Mouse (Mus musculus) duodenum, adult 2 months (tissue): ENCODE measurements around the gene Gm3376. TPM values are rescaled to one million over a fixed set of nuclear protein-coding genes. Genes with fewer than 3 reads are reported as not detected.

Experiments
- polyA plus RNA-seq: library from polyadenylated mRNA; depleted of rRNA; stranded (reverse); fragments of >200 nt; gene quantifications from 2 replicates; pipeline ENCODE4 v1.2.3, GENCODE M21; 2012; ENCODE audit warnings: low replicate concordance; rRNA removed

The Gm3376 gene
- polyA plus RNA-seq = not detected in 2 replicates

GRCm38 (mm10) chrY:3771373-3771772 is at the start of gene Gm3376:
Gene Gm3376, plus strand, starts transcription at chrY:3771673.

